Mouse (Mus musculus): ENCODE data around the gene Msh3. TPM values are rescaled to one million over a fixed set of nuclear protein-coding genes. Genes with fewer than 3 reads are reported as not detected.

Msh3 gene
- polyA plus RNA-seq, 1 experiment from 2014 or later, result 30.4 TPM

DNA sequence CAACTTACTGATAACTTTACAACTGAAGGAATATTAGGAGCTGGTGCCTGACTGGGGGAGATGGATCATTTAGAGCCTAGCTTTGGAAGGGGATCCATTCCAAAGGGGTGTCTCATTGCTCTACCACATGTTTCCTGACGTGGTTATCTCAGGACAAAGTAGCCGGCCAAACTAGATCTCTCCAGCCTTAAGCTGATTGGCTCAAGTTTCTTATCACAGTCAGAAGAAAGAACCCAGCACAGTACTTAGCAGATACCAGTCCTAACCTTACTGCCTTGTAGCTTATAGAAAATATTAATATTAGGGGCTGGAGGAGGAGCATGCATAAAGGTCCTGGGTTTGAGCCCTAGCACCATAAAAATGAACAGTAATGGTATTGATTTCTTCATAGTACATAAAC, 6.8 kb upstream of the Msh3 start:
- H3K27me3 ChIP-seq (ENCODE audit: insufficient read depth, low read length), result no peaks in the 10 kb centered on the region
- ATAC-seq (ENCODE audit: low FRiP score, low TSS enrichment), result no peak
- no peaks in the 10 kb centered on the region for H3K9me3 ChIP-seq (ENCODE audit: low read length)
- H3K36me3 ChIP-seq (ENCODE audit: insufficient read depth, low read length), result peaks cover 20% of the 10 kb centered on the region
- no peak overlapping the region for H3K4me2 ChIP-seq (replicated peaks; ENCODE audit: low read depth, low read length)
- no peak overlapping the region for H3K9ac ChIP-seq (replicated peaks; ENCODE audit: low read length)
- no peak overlapping the region for H3K4me3 ChIP-seq (ENCODE audit: low read length)
- H3K4me1 ChIP-seq (ENCODE audit: insufficient read depth, low read length), result 0 out of 2 replicates have a peak, but pooled peaks cover 6% of the 10 kb centered on the region
- no peak overlapping the region for H3K27ac ChIP-seq (ENCODE audit: low read length)
- 74% methylated on average over 2 of the region's 2 CpGs for WGBS

DNA sequence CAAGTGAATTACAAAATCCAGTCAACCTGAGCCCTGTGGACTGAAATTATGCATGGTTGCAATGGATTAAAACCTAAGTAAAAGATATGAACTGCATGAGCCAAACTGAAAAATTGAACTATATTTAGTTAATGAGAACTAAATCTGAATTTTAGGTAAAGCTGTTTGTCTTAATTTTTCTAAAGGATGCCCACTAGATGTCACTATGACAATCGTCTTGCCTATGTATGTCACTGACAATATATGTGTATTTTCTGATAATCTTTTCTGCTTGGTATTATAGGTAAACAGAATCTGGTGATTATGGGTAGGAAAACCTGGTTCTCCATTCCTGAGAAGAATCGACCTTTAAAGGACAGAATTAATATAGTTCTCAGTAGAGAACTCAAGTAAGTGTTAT, 2.8 kb upstream of the Msh3 start:
- H3K4me2 ChIP-seq (replicated peaks; ENCODE audit: low read depth, low read length), result no peak overlapping the region
- no peak overlapping the region for H3K9ac ChIP-seq (replicated peaks; ENCODE audit: low read length)
- H3K36me3 ChIP-seq (ENCODE audit: insufficient read depth, low read length), result peaks cover 17% of the 10 kb centered on the region
- 63% methylated on average over 2 of the region's 2 CpGs for WGBS
- H3K4me1 ChIP-seq (ENCODE audit: insufficient read depth, low read length), result peaks cover 26% of the 10 kb centered on the region; the same call in 1 of the 2 replicates
- no peaks in the 10 kb centered on the region for H3K27me3 ChIP-seq (ENCODE audit: insufficient read depth, low read length)
- no peak overlapping the region for H3K27ac ChIP-seq (ENCODE audit: low read length)
- no peak for ATAC-seq (ENCODE audit: low FRiP score, low TSS enrichment)
- H3K9me3 ChIP-seq (ENCODE audit: low read length), result no peaks in the 10 kb centered on the region
- no peak overlapping the region for H3K4me3 ChIP-seq (ENCODE audit: low read length)

DNA sequence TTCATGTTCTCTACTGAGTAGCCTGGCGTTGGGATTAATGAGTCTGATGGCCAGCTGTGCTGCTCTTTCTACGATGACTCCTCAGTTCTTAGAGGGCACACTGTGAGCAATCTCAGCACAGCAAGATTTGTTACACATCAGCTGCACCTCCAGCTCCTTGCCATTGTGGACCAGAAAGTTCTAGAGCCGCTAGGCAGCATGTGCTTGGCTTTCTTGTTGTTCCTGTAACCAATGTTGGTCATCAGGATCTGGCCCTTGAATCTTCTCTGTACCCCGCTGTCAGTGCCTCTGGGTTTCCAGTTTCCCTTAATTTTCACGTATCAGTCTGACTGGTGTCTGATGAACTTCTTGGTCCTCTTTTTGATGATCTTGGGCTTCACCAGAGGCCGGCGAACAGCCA, 1.6 kb upstream of the Msh3 start:
- Histone ChIP-seq H3K27me3 (ENCODE audit: insufficient read depth, low read length) (no peaks in the 10 kb centered on the region), H3K27ac (ENCODE audit: low read length) (no peak overlapping the region), H3K9me3 (ENCODE audit: low read length) (no peaks in the 10 kb centered on the region), H3K9ac (replicated peaks; ENCODE audit: low read length) (no peak overlapping the region), H3K4me1 (ENCODE audit: insufficient read depth, low read length) (peaks cover 26% of the 10 kb centered on the region; the same call in 1 of the 2 replicates), H3K4me3 (ENCODE audit: low read length) (peak overlapping the region; percentile 80), H3K4me2 (replicated peaks; ENCODE audit: low read depth, low read length) (peak overlapping the region; percentile 90), H3K36me3 (ENCODE audit: insufficient read depth, low read length) (peaks cover 13% of the 10 kb centered on the region)
- WGBS, result 74% methylated on average over 7 of the region's 7 CpGs
- ATAC-seq (ENCODE audit: low FRiP score, low TSS enrichment), result no peak

DNA sequence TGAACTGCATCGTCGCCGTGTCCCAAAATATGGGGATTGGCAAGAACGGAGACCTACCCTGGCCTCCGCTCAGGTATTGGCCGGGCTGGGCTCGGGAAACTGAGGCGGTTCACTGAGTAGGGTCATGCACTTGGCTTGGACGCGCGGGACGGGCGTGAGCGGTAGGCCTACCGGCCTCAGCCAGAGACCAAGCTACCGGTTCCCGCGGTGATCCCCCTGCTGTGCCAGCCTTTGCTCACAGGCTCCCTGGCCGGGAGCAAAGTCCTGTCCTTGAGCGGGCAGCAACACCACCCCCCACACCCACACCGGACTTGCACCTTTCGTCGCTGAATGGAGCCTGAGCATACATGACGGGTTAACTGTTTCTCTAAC, 455 bp upstream of the Msh3 start:
- H3K27ac ChIP-seq (ENCODE audit: low read length), result peak overlapping the region; percentile 77
- WGBS, result under 1% methylated on average over 24 of the region's 24 CpGs
- H3K4me2 ChIP-seq (replicated peaks; ENCODE audit: low read depth, low read length), result peak overlapping the region; percentile 90
- peak overlapping the region; percentile 80 for H3K4me3 ChIP-seq (ENCODE audit: low read length)
- peak overlapping the region; percentile 77 for H3K9ac ChIP-seq (replicated peaks; ENCODE audit: low read length)
- peak; percentile 57 for ATAC-seq (ENCODE audit: low FRiP score, low TSS enrichment)
- H3K9me3 ChIP-seq (ENCODE audit: low read length), result no peaks in the 10 kb centered on the region
- H3K36me3 ChIP-seq (ENCODE audit: insufficient read depth, low read length), result peaks cover 16% of the 10 kb centered on the region
- H3K27me3 ChIP-seq (ENCODE audit: insufficient read depth, low read length), result no peaks in the 10 kb centered on the region
- H3K4me1 ChIP-seq (ENCODE audit: insufficient read depth, low read length), result peaks cover 26% of the 10 kb centered on the region; the same call in 1 of the 2 replicates

DNA sequence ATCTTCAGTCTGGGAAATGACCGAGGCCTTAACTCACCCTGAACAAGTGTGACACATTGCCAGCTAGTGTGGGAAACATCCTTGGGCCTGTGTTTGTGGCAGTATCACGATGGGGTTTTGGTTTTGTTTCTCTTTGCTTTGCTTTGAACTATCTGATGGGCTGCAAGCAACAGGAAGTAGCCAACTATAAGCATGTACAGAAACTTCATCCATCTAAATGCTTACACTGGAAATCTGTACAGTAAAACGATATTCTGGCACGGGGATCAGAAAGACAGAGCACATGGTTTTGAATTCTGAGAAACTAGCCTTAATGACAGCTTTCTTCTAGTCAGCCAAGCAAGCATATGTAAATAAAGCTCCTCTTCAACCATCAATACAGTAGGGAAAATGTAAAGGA, 847 bp downstream of the Msh3 start:
- Histone ChIP-seq H3K27ac (ENCODE audit: low read length) (peak overlapping the region; percentile 62), H3K27me3 (ENCODE audit: insufficient read depth, low read length) (no peaks in the 10 kb centered on the region), H3K36me3 (ENCODE audit: insufficient read depth, low read length) (peaks cover 24% of the 10 kb centered on the region), H3K4me2 (replicated peaks; ENCODE audit: low read depth, low read length) (peak overlapping the region; percentile 90), H3K9ac (replicated peaks; ENCODE audit: low read length) (peak overlapping the region; percentile 87), H3K4me1 (ENCODE audit: insufficient read depth, low read length) (peaks cover 26% of the 10 kb centered on the region; the same call in 1 of the 2 replicates), H3K9me3 (ENCODE audit: low read length) (no peaks in the 10 kb centered on the region), H3K4me3 (ENCODE audit: low read length) (peak overlapping the region; percentile 80)
- ATAC-seq (ENCODE audit: low FRiP score, low TSS enrichment), result no peak
- WGBS, result 12% methylated on average over 4 of the region's 4 CpGs

DNA sequence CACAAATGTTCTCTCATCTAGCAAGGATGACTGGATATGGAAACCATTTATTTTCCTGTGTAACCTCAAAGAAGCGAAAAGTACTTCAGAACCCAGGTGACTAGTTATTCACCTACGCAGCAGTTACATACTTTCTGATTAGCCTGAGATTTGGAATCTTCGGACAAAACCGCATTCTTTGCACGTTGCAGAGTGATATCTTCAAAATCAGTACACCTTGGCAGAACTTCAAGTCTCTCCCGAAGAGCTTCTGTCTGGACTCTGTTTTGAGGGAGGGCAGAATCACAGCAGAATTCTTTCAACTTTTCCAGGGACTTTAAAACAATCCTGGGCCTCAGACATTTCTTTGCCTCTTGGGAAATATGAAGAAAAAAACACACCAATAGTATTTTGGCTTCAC, 3.7 kb downstream of the Msh3 start:
- H3K9ac ChIP-seq (replicated peaks; ENCODE audit: low read length), result no peak overlapping the region
- no peak overlapping the region for H3K4me3 ChIP-seq (ENCODE audit: low read length)
- 89% methylated on average over 6 of the region's 6 CpGs for WGBS
- H3K36me3 ChIP-seq (ENCODE audit: insufficient read depth, low read length), result peaks cover 39% of the 10 kb centered on the region
- no peaks in the 10 kb centered on the region for H3K27me3 ChIP-seq (ENCODE audit: insufficient read depth, low read length)
- no peak for ATAC-seq (ENCODE audit: low FRiP score, low TSS enrichment)
- no peaks in the 10 kb centered on the region for H3K9me3 ChIP-seq (ENCODE audit: low read length)
- H3K4me1 ChIP-seq (ENCODE audit: insufficient read depth, low read length), result peaks cover 18% of the 10 kb centered on the region; the same call in 1 of the 2 replicates
- H3K4me2 ChIP-seq (replicated peaks; ENCODE audit: low read depth, low read length), result no peak overlapping the region
- H3K27ac ChIP-seq (ENCODE audit: low read length), result no peak overlapping the region

DNA sequence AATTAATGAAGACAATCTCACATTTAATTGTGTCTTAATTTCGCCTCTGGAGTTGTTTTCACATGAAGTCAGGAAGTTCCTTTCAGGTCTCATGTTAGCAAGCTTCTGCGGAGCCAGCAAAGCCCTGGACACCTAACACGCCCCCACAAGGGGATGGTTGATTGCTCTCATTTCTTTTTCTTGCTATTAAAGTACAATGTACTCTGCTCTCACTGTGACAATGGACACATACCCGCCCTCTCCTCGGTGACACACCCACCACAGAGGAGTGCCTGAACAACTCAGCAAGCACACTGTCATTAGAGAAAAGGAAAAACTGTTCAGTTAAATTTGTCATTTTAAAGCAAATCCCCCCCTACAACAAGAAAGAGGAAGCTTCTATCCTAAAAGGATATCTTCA, 8.5 kb downstream of the Msh3 start:
- Histone ChIP-seq H3K9me3 (ENCODE audit: low read length) (no peaks in the 10 kb centered on the region), H3K27me3 (ENCODE audit: insufficient read depth, low read length) (no peaks in the 10 kb centered on the region), H3K4me3 (ENCODE audit: low read length) (no peak overlapping the region), H3K9ac (replicated peaks; ENCODE audit: low read length) (no peak overlapping the region), H3K4me1 (ENCODE audit: insufficient read depth, low read length) (no peaks in the 10 kb centered on the region), H3K4me2 (replicated peaks; ENCODE audit: low read depth, low read length) (no peak overlapping the region), H3K36me3 (ENCODE audit: insufficient read depth, low read length) (peaks cover 58% of the 10 kb centered on the region), H3K27ac (ENCODE audit: low read length) (no peak overlapping the region)
- ATAC-seq (ENCODE audit: low FRiP score, low TSS enrichment), result peak; percentile 70; the same call in 1 of the 2 replicates
- 61% methylated on average over 5 of the region's 5 CpGs for WGBS

DNA sequence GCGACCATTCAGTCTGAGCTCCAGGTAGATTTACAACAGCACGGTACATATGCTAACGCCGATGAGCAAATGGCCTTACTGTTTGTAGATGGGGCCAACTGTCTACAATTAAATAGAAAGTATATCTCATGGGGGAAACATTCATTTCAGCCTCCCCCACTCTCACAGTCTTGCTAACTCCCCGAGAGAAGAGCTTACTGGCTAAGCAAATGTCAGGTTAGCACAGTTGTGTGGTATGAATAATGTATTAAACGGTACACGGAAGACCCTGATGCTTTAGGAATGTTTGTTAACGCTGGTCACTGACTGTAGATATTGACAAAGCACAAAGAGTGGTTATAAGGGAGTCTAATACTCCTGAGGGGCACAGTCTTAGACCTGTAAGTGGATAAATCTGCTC, 10.8 kb downstream of the Msh3 start:
- ATAC-seq (ENCODE audit: low FRiP score, low TSS enrichment), result no peak
- 93% methylated on average over 8 of the region's 8 CpGs for WGBS
- Histone ChIP-seq H3K4me2 (replicated peaks; ENCODE audit: low read depth, low read length) (no peak overlapping the region), H3K36me3 (ENCODE audit: insufficient read depth, low read length) (peaks cover 53% of the 10 kb centered on the region), H3K27me3 (ENCODE audit: insufficient read depth, low read length) (no peaks in the 10 kb centered on the region), H3K9me3 (ENCODE audit: low read length) (no peaks in the 10 kb centered on the region), H3K4me1 (ENCODE audit: insufficient read depth, low read length) (no peaks in the 10 kb centered on the region), H3K9ac (replicated peaks; ENCODE audit: low read length) (no peak overlapping the region), H3K27ac (ENCODE audit: low read length) (no peak overlapping the region), H3K4me3 (ENCODE audit: low read length) (no peak overlapping the region)

DNA sequence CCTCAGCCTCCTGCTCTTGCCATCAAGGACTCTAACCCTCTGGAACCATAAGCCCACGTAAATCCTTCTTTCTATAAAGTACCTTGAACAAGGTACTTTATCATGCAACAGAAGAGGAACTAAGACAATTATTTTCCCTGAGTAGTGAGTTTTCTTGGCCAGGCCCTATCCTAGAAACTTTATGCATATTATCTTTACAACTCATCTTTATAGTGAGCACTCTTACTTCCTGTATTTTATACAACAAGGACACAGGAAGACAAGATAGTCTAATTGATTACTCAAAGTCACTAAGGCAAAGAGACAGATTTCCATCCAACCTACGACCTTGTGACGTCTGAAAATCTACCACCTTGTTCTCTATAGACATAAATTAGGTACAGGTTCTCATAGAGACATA, 15.0 kb downstream of the Msh3 start:
- peaks cover 36% of the 10 kb centered on the region for H3K36me3 ChIP-seq (ENCODE audit: insufficient read depth, low read length)
- no peaks in the 10 kb centered on the region for H3K4me1 ChIP-seq (ENCODE audit: insufficient read depth, low read length)
- no peak overlapping the region for H3K4me3 ChIP-seq (ENCODE audit: low read length)
- 83% methylated on average over 3 of the region's 3 CpGs for WGBS
- no peaks in the 10 kb centered on the region for H3K27me3 ChIP-seq (ENCODE audit: insufficient read depth, low read length)
- H3K4me2 ChIP-seq (replicated peaks; ENCODE audit: low read depth, low read length), result no peak overlapping the region
- no peak for ATAC-seq (ENCODE audit: low FRiP score, low TSS enrichment)
- H3K27ac ChIP-seq (ENCODE audit: low read length), result no peak overlapping the region
- H3K9me3 ChIP-seq (ENCODE audit: low read length), result no peaks in the 10 kb centered on the region
- no peak overlapping the region for H3K9ac ChIP-seq (replicated peaks; ENCODE audit: low read length)

DNA sequence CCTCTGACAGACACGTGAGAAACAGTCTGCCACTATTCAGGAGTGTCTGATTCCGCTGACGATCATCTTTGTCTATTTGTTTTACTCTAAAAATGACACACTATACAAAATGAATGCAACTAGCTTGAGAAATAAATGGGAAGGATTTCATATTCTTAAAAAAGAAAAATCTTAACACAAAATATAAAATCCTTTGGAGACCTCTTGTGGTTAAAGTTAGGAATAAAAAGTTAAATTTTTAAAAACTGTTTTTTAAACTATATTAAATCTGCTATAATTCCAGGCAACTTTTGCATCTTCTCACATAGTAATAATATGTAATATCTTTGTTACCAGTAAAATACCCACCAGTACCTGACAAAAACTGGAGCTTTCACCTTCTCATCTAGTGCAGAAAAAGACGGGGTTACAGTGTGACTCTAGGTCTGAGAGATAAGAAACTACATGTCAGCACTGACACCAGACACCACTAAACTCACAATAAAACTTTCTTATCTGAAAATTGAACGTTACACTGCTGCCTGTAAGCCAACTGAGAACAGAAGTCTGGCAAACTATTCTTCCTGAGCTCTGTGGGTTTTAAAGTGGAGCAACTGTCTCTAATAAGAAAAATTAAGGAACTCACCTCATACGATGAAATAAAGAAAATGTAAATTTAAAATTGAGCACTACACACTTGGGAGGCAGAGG, 16.9 kb downstream of the Msh3 start:
- H3K4me1 ChIP-seq (ENCODE audit: insufficient read depth, low read length), result no peaks in the 10 kb centered on the region
- no peaks in the 10 kb centered on the region for H3K27me3 ChIP-seq (ENCODE audit: insufficient read depth, low read length)
- H3K36me3 ChIP-seq (ENCODE audit: insufficient read depth, low read length), result peaks cover 22% of the 10 kb centered on the region
- whole genome bisulfite sequencing, result 80% methylated on average over 6 of the region's 6 CpGs
- no peak overlapping the region for H3K4me2 ChIP-seq (replicated peaks; ENCODE audit: low read depth, low read length)
- H3K27ac ChIP-seq (ENCODE audit: low read length), result no peak overlapping the region
- ATAC-seq (ENCODE audit: low FRiP score, low TSS enrichment), result no peak
- H3K9ac ChIP-seq (replicated peaks; ENCODE audit: low read length), result no peak overlapping the region
- no peaks in the 10 kb centered on the region for H3K9me3 ChIP-seq (ENCODE audit: low read length)
- no peak overlapping the region for H3K4me3 ChIP-seq (ENCODE audit: low read length)

Measured in kidney, embryonic 16.5 days (tissue).